Mouse (Mus musculus) Patski (cell line): ENCODE measurements at regions not wholly inside any gene's neighbourhood (a gene's known extent, or its start where the extent isn't known, plus 50 kb on each side); places are given as distances from the start of the nearest gene placed in this dataset.
"Not testable (repeated sequence)": the region's sequence is repeated elsewhere in the genome, so short reads cannot be mapped to it uniquely, and the experiment has no call there.

Experiments used
- ATAC-seq: fragments of 100-300 bp; one replicate; pipeline ENCODE4 v1.8.0; 2021
- CTCF ChIA-PET: fragments of 350-600 bp; sonication (Branson Sonifier 250); formaldehyde crosslinking; loops from one replicate; lab custom pipeline; 2022; ENCODE audit warnings: inconsistent platforms; lab: Charles Lee
- POLR2A ChIA-PET: fragments of 350-600 bp; sonication (Branson Sonifier 250); formaldehyde crosslinking; loops from one replicate; lab custom pipeline; 2022; ENCODE audit warnings: antibody characterized with exemption, inconsistent platforms; lab: Charles Lee
- DNase-seq: peaks from one replicate; pipeline ENCODE4 v3.0.0-alpha.2; 2011; ENCODE audit warnings: low read depth, low spot score
- H3K27me3 ChIP-seq: fragments of 371-371 bp; one replicate; pipeline ENCODE4 v1.5.1; 2021
- CTCF ChIP-seq: fragments of 100-300 bp; IDR thresholded peaks from one replicate; pipeline ENCODE4 v1.5.1; 2021
- in situ Hi-C: fragments of 300-500 bp; cut with MboI; formaldehyde crosslinking; loops from 3 replicates; pipeline ENCODE4 v1.11.1; 2018; ENCODE audit warnings: low pct_unique_long_range_greater_than_20kb, mixed read lengths

GRCm38 (mm10) chr9:43857988-43858387, 114.2 kb downstream of the Nectin1 start:
- DNase-seq: no peak

GRCm38 (mm10) chr9:43858761-43859160, 115.0 kb downstream of the Nectin1 start:
- no peak for TF ChIP-seq CTCF
- H3K27me3 ChIP-seq: no peaks in the 10 kb centered on the region
- CTCF ChIA-PET: interaction anchor here (1.2 kb wide), 1 partner anchor 14 kb away, joined by 4 read pairs; no protein-coding TSS in a partner anchor
- no peak for DNase-seq
- in situ Hi-C loops: no loop called here
- POLR2A ChIA-PET: no interaction called here
- no peak for ATAC-seq

More at GRCm38 (mm10) chr9:43857988-43858387, 114.2 kb downstream of the Nectin1 start:
- in situ Hi-C loops: no loop called here
- CTCF ChIA-PET: interaction anchor here (1.1 to 1.4 kb wide), 3 partner anchors 8 to 15 kb away, joined by 3 to 4 read pairs (median 3); no protein-coding TSS in a partner anchor
- no peak for TF ChIP-seq CTCF
- H3K27me3 ChIP-seq: no peaks in the 10 kb centered on the region
- no peak for ATAC-seq
- POLR2A ChIA-PET: interaction anchor here (0.8 kb wide), 1 partner anchor 16 kb away, joined by 3 read pairs; no protein-coding TSS in a partner anchor

DNA sequence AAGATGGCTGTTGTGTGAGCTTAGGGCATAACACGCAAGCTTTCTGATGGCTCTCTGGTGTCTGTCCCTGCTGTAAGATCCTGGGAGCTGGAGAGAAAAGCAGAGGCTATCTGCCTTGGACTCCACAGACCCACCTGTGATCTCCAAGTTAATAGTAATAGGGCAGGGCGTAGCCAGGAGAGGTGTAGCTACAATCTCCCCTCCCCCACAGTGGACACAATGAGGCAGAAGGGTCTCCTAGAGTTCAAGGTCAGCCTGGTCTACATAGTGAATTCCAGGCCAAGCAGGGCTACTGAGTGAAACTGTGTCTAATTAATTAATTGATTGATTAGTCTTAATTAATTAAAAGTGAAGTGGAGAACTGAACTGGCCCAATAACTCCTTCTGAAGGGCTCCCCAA, 116.5 kb downstream of the Nectin1 start:
- H3K27me3 ChIP-seq: no peaks in the 10 kb centered on the region
- in situ Hi-C loops: no loop called here
- TF ChIP-seq CTCF: no peak
- POLR2A ChIA-PET: interaction anchor here (0.6 to 0.9 kb wide), 2 partner anchors 12 to 238 kb away, joined by 5 to 7 read pairs; no protein-coding TSS in a partner anchor
- DNase-seq: no peak
- ATAC-seq: no peak
- CTCF ChIA-PET: interaction anchor here (0.8 kb wide), 1 partner anchor 11 kb away, joined by 3 read pairs; no protein-coding TSS in a partner anchor

- DNase-seq (no peak), ATAC-seq (no peak)
- TF ChIP-seq CTCF: no peak
- in situ Hi-C loops: no loop called here
- POLR2A ChIA-PET: no interaction called here
- no peaks in the 10 kb centered on the region for H3K27me3 ChIP-seq
- CTCF ChIA-PET: no interaction called here
Measured at GRCm38 (mm10) chr9:43861375-43861774, 117.6 kb downstream of the Nectin1 start.

GRCm38 (mm10) chr9:43862034-43862433, 118.2 kb downstream of the Nectin1 start:
- in situ Hi-C loops, POLR2A ChIA-PET, H3K27me3 ChIP-seq, ATAC-seq, CTCF ChIA-PET, DNase-seq: not testable (repeated sequence)

- no peak for TF ChIP-seq CTCF
- ATAC-seq: no peak
- DNase-seq: no peak
- no peaks in the 10 kb centered on the region for H3K27me3 ChIP-seq
- in situ Hi-C loops: no loop called here
- POLR2A ChIA-PET: interaction anchor here (1.5 kb wide), 1 partner anchor 19 kb away, joined by 3 read pairs; no protein-coding TSS in a partner anchor
- CTCF ChIA-PET: no interaction called here
Measured at GRCm38 (mm10) chr9:43863609-43864397, 120.0 kb downstream of the Nectin1 start.

GRCm38 (mm10) chr9:43866802-43867201, 123.0 kb downstream of the Nectin1 start:
- DNase-seq (no peak), ATAC-seq (no peak)
- H3K27me3 ChIP-seq: no peaks in the 10 kb centered on the region
- in situ Hi-C loops: no loop called here
- TF ChIP-seq CTCF: peak; percentile 42
- ChIA-PET CTCF (interaction anchor here (0.9 kb wide), 1 partner anchor 104 kb away, joined by 3 read pairs; no protein-coding TSS in a partner anchor), POLR2A (no interaction called here)

DNA sequence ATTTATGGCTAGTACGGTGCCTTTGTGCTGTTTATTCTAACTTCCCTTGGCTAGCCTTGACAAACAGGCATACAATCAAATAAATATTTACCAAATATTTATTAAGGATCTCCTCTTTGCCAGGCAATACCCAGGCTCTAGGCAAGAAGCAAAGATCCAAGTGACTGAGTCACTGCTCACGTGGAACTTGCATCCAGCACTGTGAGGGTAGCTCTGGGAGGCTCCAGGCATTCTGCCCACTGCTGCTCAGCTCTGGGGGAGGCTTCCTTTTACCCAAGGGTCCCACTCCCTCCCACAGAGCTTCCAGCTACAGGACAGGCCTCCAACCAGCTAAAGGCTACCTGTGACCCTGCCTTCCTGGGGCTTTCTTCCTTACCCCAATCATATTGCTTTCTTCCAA, 130.1 kb downstream of the Nectin1 start:
- CTCF ChIA-PET: interaction anchor here (1.1 to 1.7 kb wide), 3 partner anchors 14 to 46 kb away, joined by 3 to 4 read pairs (median 3); no protein-coding TSS in a partner anchor

GRCm38 (mm10) chr9:43874332-43874731, 130.5 kb downstream of the Nectin1 start:
- in situ Hi-C loops: no loop called here
- POLR2A ChIA-PET: interaction anchor here (0.5 kb wide), 3 partner anchors 17 to 771 kb away, joined by 3 to 5 read pairs (median 3); no protein-coding TSS in a partner anchor
- TF ChIP-seq CTCF: no peak
- peak; percentile 86 for DNase-seq
- peak; percentile 95 for ATAC-seq
- CTCF ChIA-PET: interaction anchor here (1.1 to 1.7 kb wide), 4 partner anchors 14 to 45 kb away, joined by 3 to 4 read pairs (median 3); no protein-coding TSS in a partner anchor
- H3K27me3 ChIP-seq: peaks cover 1% of the 10 kb centered on the region

More for the DNA sequence above, 130.1 kb downstream of the Nectin1 start:
- TF ChIP-seq CTCF: no peak
- no peaks in the 10 kb centered on the region for H3K27me3 ChIP-seq
- DNase-seq (no peak), ATAC-seq (peak; percentile 55)
- POLR2A ChIA-PET: interaction anchor here (0.5 kb wide), 1 partner anchor 771 kb away, joined by 5 read pairs; no protein-coding TSS in a partner anchor
- in situ Hi-C loops: no loop called here

DNA sequence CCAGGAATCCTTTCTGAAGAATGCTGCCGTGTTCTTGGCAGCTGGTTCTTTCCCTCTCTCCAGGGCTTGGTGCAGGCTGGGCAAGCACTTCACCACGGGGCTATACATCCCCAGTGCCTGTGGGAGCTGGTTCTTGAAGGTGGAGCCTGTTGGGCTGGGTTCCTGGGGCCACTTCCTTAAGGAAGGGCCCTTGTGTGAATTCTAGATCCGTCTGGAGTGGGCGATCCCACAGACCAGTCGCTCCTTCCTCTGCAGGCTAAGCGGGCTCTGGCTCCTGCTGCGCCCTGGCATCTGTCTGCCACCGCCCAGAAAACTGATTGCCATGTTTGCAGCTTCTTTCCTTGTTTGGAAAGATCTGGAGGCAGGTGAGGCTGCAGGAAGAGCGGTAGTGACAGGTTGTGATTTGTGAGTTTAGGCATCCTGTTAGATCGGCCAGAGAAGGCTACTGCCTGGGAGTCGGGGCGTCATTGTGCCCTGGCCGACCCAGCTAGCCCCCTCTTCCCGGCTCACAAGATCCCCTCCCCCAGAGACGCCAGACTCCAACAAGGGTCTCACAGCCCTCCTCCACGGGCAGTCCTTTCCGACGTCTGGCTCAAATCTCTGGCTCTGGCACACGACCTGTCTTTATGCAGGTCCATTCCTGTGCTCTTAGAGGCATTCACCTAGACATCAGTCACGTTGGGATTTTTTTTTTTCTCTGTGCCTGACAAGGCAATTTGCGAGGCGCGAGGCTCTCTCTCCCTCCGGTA, 135.6 kb downstream of the Nectin1 start:
- in situ Hi-C loops: no loop called here

More for the DNA sequence above, 135.6 kb downstream of the Nectin1 start:
- no peak for ATAC-seq
- DNase-seq: no peak
- CTCF ChIA-PET: no interaction called here
- POLR2A ChIA-PET: no interaction called here
- TF ChIP-seq CTCF: no peak
- peaks cover 4% of the 10 kb centered on the region for H3K27me3 ChIP-seq
